Mouse (Mus musculus) thymus, postnatal 36 days (tissue): Measurements from ENCODE around the gene Rcn1.
A peak's percentile ranks its signal among the peaks of the same experiment; 100 is the strongest.

Source experiments
- DNase-seq, 2 experiments: peaks; one replicate each; pipeline ENCODE4 v3.0.0; 2022; ENCODE audit warnings: mixed read lengths in 2 of 2

The Rcn1 gene

GRCm38 (mm10) chr2:105399085-105399891 lies at the start of gene Rcn1:
Rcn1 (minus strand) TSS chr2:105399319.
- peak; percentile 72 to 79 for DNase-seq

- no peak for DNase-seq
Measured at GRCm38 (mm10) chr2:105444072-105444471, 45.0 kb upstream of the Rcn1 start.

DNA sequence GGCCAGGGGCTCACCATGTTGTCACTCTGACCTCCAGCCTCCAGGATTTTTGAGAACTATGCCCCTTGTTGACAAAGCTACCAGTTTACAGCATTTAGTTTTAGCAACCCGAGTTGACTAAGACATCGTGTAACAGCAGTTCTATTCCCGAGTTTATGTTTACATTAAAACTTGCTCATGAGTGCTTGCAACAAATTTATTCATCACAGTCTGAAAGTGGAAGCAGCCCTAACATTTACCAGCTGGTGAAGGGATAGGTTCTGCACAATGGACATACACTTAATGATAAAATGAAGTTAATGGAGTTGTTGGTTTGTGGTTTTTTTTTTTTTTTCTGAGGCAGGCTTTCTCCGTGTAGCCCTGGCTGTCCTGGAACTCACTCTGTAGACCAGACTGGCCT lies 39.9 kb upstream of the Rcn1 start:
- DNase-seq = no peak

DNA sequence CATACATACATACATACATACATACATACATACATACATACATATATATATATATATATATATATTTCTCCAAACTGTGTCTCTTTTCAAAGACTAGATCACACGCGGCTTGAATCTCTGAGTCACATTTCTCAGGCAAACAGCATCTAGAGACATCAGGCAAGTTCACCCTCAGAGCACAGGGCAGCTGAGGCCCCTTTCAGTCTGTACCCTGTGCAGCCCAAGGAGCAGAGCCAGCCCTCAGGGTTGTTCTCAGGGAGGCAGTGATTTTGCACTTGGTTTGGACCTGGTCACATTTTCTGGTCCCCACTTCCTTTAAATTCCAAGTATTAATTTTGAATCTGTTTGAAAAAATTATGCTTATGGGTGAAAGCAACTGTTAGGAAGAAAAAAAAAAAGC lies 39.4 kb upstream of the Rcn1 start:
- DNase-seq = no peak

DNA sequence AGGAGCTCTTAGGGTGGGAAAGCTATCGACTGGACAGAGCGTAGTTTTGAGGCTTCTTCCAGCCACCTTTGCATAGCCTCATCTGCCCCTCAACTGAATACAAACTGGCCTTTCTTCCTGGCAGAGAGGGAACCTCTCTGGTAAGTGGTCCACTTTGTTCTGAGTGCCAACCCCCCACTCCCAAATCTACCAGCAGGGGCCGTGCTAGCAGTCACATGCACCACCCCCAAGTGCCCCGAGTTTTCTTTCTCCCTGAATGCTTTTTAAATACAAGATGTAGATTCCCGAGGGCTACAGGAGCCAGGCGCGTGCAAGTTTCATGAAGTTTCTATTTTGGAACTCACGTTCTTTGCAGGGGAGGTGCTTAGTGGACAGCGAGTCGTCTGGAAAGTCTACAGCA lies 33.8 kb upstream of the Rcn1 start:
- no peak for DNase-seq

DNA sequence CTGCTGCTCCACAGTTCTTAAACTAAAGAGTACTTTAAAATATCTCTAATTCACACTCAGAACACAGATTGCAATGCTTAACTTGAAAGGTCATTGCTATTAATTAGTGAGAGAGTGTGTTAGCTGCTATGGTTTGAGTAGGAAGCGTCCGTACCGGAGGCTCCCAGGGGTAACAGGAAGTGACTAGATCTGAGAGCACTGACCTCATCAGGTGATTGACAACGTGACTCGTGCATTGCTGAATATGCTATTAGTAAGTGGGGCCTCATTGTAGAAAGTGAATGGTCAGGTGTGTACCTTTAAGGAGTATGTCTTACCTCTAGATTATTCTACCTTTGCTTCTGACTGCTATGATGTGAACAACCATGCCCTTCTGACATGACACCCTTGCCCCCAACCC lies 31.3 kb upstream of the Rcn1 start:
- no peak for DNase-seq

GRCm38 (mm10) chr2:105429899-105430298 lies 30.8 kb upstream of the Rcn1 start:
- DNase-seq = no peak

- no peak for DNase-seq
Measured at GRCm38 (mm10) chr2:105428467-105428866, 29.3 kb upstream of the Rcn1 start.

GRCm38 (mm10) chr2:105428029-105428428 lies 28.9 kb upstream of the Rcn1 start:
- peak; percentile 30 to 46 for DNase-seq

GRCm38 (mm10) chr2:105427447-105427846 lies 28.3 kb upstream of the Rcn1 start:
- DNase-seq = no peak

GRCm38 (mm10) chr2:105418629-105419227 lies 19.6 kb upstream of the Rcn1 start:
- no peak for DNase-seq

GRCm38 (mm10) chr2:105417663-105418062 lies 18.5 kb upstream of the Rcn1 start:
- DNase-seq = no peak

- DNase-seq = no peak
Measured at GRCm38 (mm10) chr2:105416660-105417348, 17.7 kb upstream of the Rcn1 start.

DNA sequence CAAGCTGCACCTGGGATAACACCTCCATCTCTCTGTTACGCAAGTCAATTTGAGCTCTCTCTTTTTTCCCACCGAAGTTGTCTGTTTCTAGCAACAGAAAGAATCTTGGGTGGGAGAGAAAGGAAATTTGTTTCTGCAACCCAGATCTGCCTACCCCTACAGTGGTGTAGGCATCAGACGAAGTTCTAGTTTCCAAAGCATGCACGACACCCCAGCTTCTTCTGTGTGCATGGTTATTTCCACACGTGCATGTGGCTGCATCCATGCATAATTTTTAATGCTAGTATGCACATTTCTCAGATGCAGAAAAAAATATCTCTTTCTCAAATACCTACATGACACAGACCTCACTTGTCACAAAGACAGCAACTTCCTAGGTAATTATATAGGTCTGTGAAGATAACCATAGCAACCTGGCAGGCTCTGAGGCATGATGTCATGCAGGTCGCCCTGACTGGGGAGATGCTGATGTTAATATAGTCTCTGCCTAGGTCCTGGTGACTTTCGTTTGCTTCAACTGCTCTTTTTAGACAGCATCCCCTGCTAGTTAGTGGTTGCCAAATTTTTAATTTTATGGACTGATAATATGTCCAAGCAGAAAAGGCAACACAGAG lies 17.0 kb upstream of the Rcn1 start:
- DNase-seq = no peak

DNA sequence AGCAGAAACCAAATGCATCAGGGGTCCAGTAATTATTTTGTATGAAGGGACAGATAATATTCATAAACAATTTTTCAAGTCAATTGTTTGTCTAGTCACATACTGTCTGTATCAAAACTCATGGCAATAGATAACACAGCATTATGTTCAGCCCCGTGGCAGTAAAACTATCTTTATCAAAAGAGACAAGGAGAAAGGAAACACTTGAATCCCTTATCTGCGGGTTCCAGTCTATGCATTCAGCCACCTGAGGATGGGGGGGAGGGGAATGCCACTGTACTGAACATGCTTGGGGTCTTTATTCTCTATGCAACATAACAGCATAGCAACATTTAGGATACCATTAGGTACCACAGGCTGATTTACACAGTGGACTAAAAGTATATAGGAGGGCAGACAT lies 15.2 kb upstream of the Rcn1 start:
- no peak for DNase-seq

DNA sequence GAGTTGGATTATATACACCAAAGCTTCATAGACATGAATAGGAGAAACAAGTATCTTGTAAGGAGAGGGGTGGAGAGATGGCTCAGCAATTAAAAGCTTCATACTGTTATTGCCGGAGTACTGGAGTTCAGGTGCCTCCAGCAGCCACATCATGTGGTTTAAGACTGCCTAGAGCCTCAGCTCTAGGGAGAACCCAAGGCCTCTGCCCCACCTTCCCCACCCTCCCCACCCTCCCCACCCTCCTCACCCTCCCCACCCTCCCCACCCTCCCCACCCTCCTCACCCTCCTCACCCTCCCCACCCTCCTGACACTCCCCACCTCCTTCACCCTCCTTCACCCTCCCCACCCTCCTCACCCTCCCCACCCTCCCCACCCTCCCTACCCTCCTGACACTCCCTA lies 10.1 kb upstream of the Rcn1 start:
- DNase-seq = no peak

DNA sequence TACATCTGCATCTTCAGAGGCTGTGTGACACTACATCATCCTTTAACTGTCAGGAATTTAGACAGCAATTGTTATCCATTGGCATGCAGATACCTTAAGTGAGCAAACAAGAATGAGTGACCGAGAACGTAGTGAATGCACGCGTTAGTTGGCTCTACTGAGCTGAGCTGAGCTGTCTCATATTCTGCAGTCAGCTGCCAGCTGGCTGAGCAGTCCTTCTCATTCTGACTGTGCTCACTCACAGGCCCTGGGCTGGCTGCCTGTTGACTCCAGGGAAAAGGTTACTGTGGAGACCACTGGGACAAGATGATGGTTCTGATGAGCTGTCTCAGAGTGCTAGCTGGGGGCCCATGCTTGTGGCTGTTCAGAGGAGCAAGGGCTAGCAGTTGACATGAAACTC lies 9.4 kb upstream of the Rcn1 start:
- DNase-seq = no peak

- DNase-seq = no peak
Measured at GRCm38 (mm10) chr2:105402180-105402579, 3.1 kb upstream of the Rcn1 start.

GRCm38 (mm10) chr2:105400558-105400957 lies 1.4 kb upstream of the Rcn1 start:
- DNase-seq = no peak

- peak; percentile 31 to 42 for DNase-seq
Measured at GRCm38 (mm10) chr2:105398636-105399084, 459 bp downstream of the Rcn1 start.

GRCm38 (mm10) chr2:105397446-105398211 lies 1.5 kb downstream of the Rcn1 start:
- DNase-seq = no peak

DNA sequence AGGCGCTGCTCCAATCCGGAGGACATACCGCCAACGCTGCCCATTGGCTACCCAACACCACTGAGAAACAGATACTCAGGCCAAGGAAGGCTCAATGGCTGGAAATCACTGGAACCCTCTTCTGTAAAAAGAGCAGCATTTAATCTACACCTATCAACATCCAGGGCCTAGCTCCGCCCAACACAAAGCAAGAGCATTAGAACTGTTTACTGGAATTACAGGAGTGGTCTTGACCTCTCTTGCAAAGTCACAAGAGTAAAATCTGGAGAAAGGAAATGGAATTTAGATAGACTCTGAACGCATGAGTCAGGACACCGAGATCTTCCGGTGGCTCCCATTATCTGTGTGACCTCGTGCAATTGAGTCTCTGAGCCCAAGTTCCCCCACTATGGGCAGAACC lies 3.1 kb downstream of the Rcn1 start:
- no peak for DNase-seq

DNA sequence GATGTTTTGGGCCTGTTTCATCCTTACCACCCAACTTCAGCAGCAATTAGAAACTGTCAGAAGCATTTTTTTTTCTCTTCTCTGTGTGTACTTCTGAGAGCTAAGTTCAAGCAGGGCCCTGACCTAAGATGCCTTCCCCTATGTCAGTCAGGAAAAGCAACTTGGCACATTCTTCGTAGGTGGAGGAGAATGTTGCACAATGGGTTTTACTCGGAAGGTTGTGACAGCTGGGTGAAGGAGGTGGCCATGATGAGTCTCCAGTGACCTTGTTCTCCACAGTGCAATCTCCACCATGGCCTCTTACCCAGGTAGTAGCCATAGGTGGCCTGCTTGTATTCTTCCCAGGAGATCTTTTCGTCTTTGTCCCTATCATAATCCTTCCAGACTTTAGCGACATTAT lies 4.7 kb downstream of the Rcn1 start:
- DNase-seq = no peak
